Mouse (Mus musculus) midbrain, embryonic 13.5 days (tissue): ENCODE data around the gene Pyroxd2. TPM values are rescaled to one million over a fixed set of nuclear protein-coding genes. Genes with fewer than 3 reads are reported as not detected.
A peak's percentile ranks its signal among the peaks of the same experiment; 100 is the strongest.

Experiments
- ATAC-seq: fragments of 200-750 bp; cut with Nextera tagmentation; 2 replicates; pipeline ENCODE4 v1.8.0; 2017; ENCODE audit warnings: mild to moderate bottlenecking, moderate TSS enrichment, moderate library complexity
- H3K27ac ChIP-seq: fragments of 300-500 bp; sonication (generic); 2 replicates; pipeline ENCODE4 v1.5.1; 2015; ENCODE audit warnings: inconsistent platforms, mild to moderate bottlenecking, moderate library complexity
- H3K27me3 ChIP-seq: fragments of 300-500 bp; sonication (generic); 2 replicates; pipeline ENCODE4 v1.6.1; 2015; ENCODE audit warnings: mild to moderate bottlenecking, inconsistent platforms
- H3K36me3 ChIP-seq: fragments of 300-500 bp; sonication (generic); 2 replicates; pipeline ENCODE4 v1.6.1; 2015; ENCODE audit warnings: mild to moderate bottlenecking, inconsistent platforms
- H3K4me1 ChIP-seq: fragments of 300-500 bp; sonication (generic); replicated peaks from 2 replicates; pipeline ENCODE4 v1.6.1; 2015; ENCODE audit warnings: inconsistent platforms
- H3K4me2 ChIP-seq: fragments of 300-500 bp; sonication (generic); replicated peaks from 2 replicates; pipeline ENCODE4 v1.6.1; 2015; ENCODE audit warnings: moderate library complexity, mild to moderate bottlenecking, inconsistent platforms
- H3K4me3 ChIP-seq: fragments of 300-500 bp; sonication (generic); replicated peaks from 2 replicates; pipeline ENCODE4 v1.5.1; 2015; ENCODE audit warnings: mild to moderate bottlenecking, inconsistent platforms
- H3K9ac ChIP-seq: fragments of 300-500 bp; sonication (generic); replicated peaks from 2 replicates; pipeline ENCODE4 v1.6.1; 2015; ENCODE audit warnings: mild to moderate bottlenecking, inconsistent platforms
- H3K9me3 ChIP-seq: fragments of 300-500 bp; sonication (generic); 2 replicates; pipeline ENCODE4 v1.6.1; 2016; ENCODE audit warnings: mild to moderate bottlenecking, inconsistent platforms
- whole genome bisulfite sequencing: fragments of 180-500 bp; shearing (Covaris S2); methylation state at CpG from one replicate; pipeline ENCODE4 v1.1.7; 2015; 5-methylcytosine and 5-hydroxymethylcytosine counted together
- polyA plus RNA-seq: library from polyadenylated mRNA; unstranded; fragments of >200 nt; fragmentation: Nextera tagmentation; extraction: Ambion mirVana; gene quantifications from 2 replicates; pipeline ENCODE4 v1.2.1, GENCODE M21; 2015

Pyroxd2 gene
- polyA plus RNA-seq, 1 experiment from 2014 or later, result 1.6 TPM

DNA sequence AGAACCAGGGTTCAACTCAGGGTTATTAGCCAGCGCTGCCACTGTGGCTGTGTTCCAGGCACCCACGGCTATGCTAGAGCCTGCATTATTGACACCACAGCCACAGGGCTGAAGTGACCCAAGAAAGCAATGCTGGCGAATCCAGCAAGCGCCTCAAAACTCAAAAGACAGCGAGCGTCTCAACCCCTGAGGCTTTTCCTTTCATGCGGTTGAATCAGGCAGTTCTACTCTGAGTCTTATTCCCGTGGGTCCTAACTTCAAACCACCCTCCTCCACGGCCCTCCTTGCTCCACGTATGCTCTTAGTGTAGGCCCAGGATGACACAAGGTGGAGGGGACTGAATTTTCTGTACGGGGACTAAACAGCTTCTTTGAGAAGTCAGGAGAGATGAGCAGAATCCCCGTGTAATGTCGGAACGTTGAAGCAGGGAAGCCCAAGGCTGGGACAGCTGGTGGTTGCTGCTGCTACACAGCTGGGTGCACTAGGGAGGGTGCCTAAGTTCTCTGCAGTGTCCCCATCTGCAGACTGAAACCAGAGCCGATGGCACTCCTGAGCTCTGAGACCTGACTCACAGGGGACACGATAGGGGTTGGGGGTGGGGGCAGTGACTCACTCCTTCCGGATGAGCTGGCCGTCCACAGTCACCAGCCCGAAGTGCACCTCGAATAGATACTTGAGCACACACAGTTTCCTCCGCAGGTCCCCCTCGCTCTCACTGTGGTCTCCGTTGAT, 17.7 kb upstream of the Pyroxd2 start:
- 79% methylated on average over 23 of the region's 23 CpGs for WGBS
- H3K27me3 ChIP-seq, result no peaks in the 10 kb centered on the region
- ATAC-seq, result no peak

GRCm38 (mm10) chr19:42769648-42770047, 17.1 kb upstream of the Pyroxd2 start:
- no peak overlapping the region for H3K27ac ChIP-seq
- H3K36me3 ChIP-seq, result peaks cover 32% of the 10 kb centered on the region; the same call in 1 of the 2 replicates
- H3K9me3 ChIP-seq, result no peaks in the 10 kb centered on the region
- WGBS, result 95% methylated on average over 10 of the region's 10 CpGs
- no peaks in the 10 kb centered on the region for H3K27me3 ChIP-seq
- H3K4me2 ChIP-seq, result no peak overlapping the region
- H3K4me1 ChIP-seq, result 0 out of 2 replicates have a peak, but pooled peaks cover 3% of the 10 kb centered on the region
- H3K9ac ChIP-seq, result no peak overlapping the region
- no peak for ATAC-seq
- no peak overlapping the region for H3K4me3 ChIP-seq

More for the DNA sequence above, 17.7 kb upstream of the Pyroxd2 start:
- H3K9me3 ChIP-seq, result no peaks in the 10 kb centered on the region
- H3K4me2 ChIP-seq, result no peak overlapping the region
- peaks cover 29% of the 10 kb centered on the region; the same call in 1 of the 2 replicates for H3K36me3 ChIP-seq
- no peak overlapping the region for H3K4me3 ChIP-seq
- H3K9ac ChIP-seq, result no peak overlapping the region
- 0 out of 2 replicates have a peak, but pooled peaks cover 3% of the 10 kb centered on the region for H3K4me1 ChIP-seq
- no peak overlapping the region for H3K27ac ChIP-seq

GRCm38 (mm10) chr19:42767361-42767760, 14.8 kb upstream of the Pyroxd2 start:
- H3K36me3 ChIP-seq, result peaks cover 32% of the 10 kb centered on the region; the same call in 1 of the 2 replicates
- no peak overlapping the region for H3K4me2 ChIP-seq
- no peak overlapping the region for H3K9ac ChIP-seq
- 0 out of 2 replicates have a peak, but pooled peaks cover 3% of the 10 kb centered on the region for H3K4me1 ChIP-seq
- H3K9me3 ChIP-seq, result no peaks in the 10 kb centered on the region
- no peak overlapping the region for H3K4me3 ChIP-seq
- H3K27me3 ChIP-seq, result no peaks in the 10 kb centered on the region
- no peak for ATAC-seq
- WGBS, result 65% methylated on average over 8 of the region's 8 CpGs
- no peak overlapping the region for H3K27ac ChIP-seq

- H3K36me3 ChIP-seq, result peaks cover 34% of the 10 kb centered on the region; the same call in 1 of the 2 replicates
- H3K4me1 ChIP-seq, result 0 out of 2 replicates have a peak, but pooled peaks cover 3% of the 10 kb centered on the region
- no peak overlapping the region for H3K9ac ChIP-seq
- no peaks in the 10 kb centered on the region for H3K9me3 ChIP-seq
- H3K27me3 ChIP-seq, result no peaks in the 10 kb centered on the region
- ATAC-seq, result no peak
- no peak overlapping the region for H3K4me3 ChIP-seq
- H3K27ac ChIP-seq, result no peak overlapping the region
- H3K4me2 ChIP-seq, result no peak overlapping the region
- 86% methylated on average over 10 of the region's 10 CpGs for WGBS
Observed at GRCm38 (mm10) chr19:42764398-42764797, 11.8 kb upstream of the Pyroxd2 start.

DNA sequence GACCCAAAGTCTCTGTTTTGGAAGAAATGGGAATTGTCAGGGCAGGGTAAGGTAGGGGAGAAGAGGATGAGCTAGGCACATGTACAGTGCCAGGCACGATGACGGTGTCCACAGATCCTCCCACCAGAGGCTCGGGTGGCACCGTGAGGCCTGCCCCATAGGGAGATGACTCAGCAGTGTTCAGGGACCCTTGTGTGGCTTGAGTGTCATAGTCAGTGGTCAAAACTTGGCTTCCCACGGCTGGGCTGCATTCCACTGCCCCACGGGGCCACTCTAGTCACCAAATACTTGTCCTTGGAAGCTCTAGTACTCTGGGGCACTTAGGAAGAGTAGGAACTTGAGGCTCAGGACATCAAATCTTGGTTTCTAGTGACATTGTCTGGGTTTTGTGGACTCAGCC, 4.1 kb upstream of the Pyroxd2 start:
- H3K36me3 ChIP-seq, result peaks cover 7% of the 10 kb centered on the region; the same call in 1 of the 2 replicates
- H3K4me3 ChIP-seq, result no peak overlapping the region
- no peak overlapping the region for H3K4me2 ChIP-seq
- H3K27me3 ChIP-seq, result no peaks in the 10 kb centered on the region
- peaks cover 25% of the 10 kb centered on the region for H3K4me1 ChIP-seq
- ATAC-seq, result no peak
- WGBS, result 94% methylated on average over 6 of the region's 6 CpGs
- H3K9me3 ChIP-seq, result no peaks in the 10 kb centered on the region
- H3K9ac ChIP-seq, result no peak overlapping the region
- no peak overlapping the region for H3K27ac ChIP-seq

- Histone ChIP-seq H3K27ac (no peak overlapping the region), H3K4me1 (peaks cover 34% of the 10 kb centered on the region), H3K4me2 (no peak overlapping the region), H3K9ac (no peak overlapping the region), H3K9me3 (no peaks in the 10 kb centered on the region), H3K27me3 (no peaks in the 10 kb centered on the region), H3K4me3 (no peak overlapping the region), H3K36me3 (no peaks in the 10 kb centered on the region)
- 87% methylated on average over 15 of the region's 15 CpGs for WGBS
- no peak for ATAC-seq
Observed at GRCm38 (mm10) chr19:42755148-42755870, 2.7 kb upstream of the Pyroxd2 start.

DNA sequence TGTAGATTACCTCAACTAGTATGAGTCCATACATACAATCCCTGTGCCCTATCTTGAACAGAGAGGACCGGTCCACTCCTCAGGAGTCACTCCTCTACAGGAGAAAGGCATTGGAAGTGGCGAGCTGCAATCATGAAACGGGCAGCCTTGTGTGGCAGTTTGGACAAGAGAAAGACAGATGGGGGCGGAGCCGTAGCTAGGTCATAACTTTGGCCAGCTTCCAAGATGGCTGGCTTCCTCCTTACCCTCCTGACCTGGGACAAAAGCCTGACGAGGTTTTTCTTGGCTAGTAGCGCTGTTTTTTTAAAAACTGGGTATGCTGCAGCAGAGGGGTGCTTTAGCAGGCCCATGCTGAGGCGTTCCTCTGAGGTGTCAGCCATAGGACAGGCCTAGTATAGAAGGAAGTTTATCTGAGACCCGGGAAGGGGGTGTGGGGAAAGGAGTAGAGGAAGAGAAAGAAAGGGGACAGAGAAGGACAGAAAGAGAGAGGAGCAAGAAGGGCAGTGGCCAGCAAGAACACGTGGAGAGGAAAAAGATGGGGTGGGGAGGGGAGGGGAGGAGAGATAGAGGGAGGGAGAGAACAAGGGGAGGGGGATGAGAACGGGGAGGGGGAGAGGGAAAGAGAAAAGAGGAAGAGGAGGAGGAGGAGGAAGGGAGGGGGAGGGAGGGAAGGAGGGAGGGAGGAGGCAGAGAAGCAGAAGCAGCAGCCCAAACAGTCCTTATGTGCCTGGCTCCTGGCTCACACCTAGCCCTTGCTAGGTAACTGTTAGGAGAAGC, 754 bp upstream of the Pyroxd2 start:
- H3K9me3 ChIP-seq, result no peaks in the 10 kb centered on the region
- H3K27me3 ChIP-seq, result no peaks in the 10 kb centered on the region
- no peak overlapping the region for H3K4me3 ChIP-seq
- WGBS, result 32% methylated on average over 11 of the region's 11 CpGs
- ATAC-seq, result peak; percentile 46
- H3K4me2 ChIP-seq, result peak overlapping the region; percentile 54
- peak overlapping the region; percentile 57 for H3K27ac ChIP-seq
- H3K9ac ChIP-seq, result no peak overlapping the region
- H3K4me1 ChIP-seq, result peaks cover 34% of the 10 kb centered on the region
- H3K36me3 ChIP-seq, result no peaks in the 10 kb centered on the region

DNA sequence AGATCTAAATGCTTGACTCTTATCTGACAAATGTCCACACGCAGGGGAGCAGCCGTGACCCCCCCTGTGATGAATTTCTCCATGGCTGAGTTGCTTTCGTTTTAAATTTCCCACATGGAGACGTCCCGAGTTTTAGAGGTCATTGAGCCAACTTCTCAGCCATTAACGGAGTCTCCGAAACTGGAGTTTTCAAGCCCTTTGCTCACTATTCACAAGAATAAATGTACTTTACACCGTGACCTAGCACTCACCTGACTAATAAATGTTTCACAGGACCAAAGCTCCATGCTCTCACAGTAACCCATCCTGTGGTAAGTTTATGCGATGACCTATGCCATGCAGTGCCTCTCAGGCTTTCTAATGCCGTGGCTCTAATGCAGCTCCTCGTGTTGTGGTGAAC, 2.4 kb downstream of the Pyroxd2 start:
- no peak overlapping the region for H3K4me3 ChIP-seq
- no peaks in the 10 kb centered on the region for H3K9me3 ChIP-seq
- no peak overlapping the region for H3K4me2 ChIP-seq
- no peak for ATAC-seq
- H3K27me3 ChIP-seq, result 0 out of 2 replicates have a peak, but pooled peaks cover 3% of the 10 kb centered on the region
- H3K4me1 ChIP-seq, result peaks cover 34% of the 10 kb centered on the region
- no peak overlapping the region for H3K9ac ChIP-seq
- H3K27ac ChIP-seq, result no peak overlapping the region
- WGBS, result 80% methylated on average over 11 of the region's 11 CpGs
- H3K36me3 ChIP-seq, result no peaks in the 10 kb centered on the region

DNA sequence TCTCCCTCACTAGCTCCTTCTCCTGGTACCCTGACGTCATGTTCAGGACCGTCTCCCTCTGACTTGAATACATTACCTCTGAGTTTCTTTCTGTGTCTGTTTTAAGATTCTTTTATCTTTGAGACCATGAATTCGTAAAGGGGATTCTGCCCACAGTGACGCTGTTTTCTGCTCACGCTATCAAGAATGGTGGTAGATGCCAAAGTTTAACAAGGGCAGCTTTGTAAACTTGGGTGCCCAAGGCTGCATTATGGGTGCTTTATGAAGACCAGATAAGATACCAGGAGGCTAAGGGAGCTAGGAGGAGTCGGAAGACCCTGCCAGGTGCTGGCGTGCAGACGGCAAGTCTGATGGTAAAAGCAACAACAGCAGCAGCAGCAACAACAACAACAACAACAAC, 5.9 kb downstream of the Pyroxd2 start:
- Histone ChIP-seq H3K4me3 (no peak overlapping the region), H3K36me3 (no peaks in the 10 kb centered on the region), H3K27me3 (peaks cover 10% of the 10 kb centered on the region), H3K4me2 (no peak overlapping the region), H3K9me3 (no peaks in the 10 kb centered on the region), H3K9ac (no peak overlapping the region), H3K4me1 (peaks cover 16% of the 10 kb centered on the region), H3K27ac (no peak overlapping the region)
- ATAC-seq, result no peak
- WGBS, result 88% methylated on average over 8 of the region's 8 CpGs

DNA sequence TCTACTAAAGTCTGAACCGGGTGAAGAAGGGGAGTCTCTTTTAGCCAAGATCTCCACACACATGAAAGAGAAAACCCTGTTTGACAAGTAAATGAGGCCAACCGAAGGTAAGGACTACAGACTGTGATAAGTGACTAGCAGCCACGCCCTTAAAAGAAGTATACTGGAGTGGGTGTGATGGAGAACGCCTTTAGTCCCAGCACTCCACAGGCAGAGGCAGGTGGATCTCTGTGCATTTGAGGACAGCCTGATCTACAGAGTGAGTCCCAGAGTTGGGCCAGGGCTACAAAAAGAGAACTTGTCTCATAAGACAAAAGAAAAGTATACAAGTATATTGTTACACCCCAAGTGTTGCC, 6.7 kb downstream of the Pyroxd2 start:
- no peak overlapping the region for H3K4me3 ChIP-seq
- H3K27me3 ChIP-seq, result peaks cover 10% of the 10 kb centered on the region
- H3K4me1 ChIP-seq, result peaks cover 9% of the 10 kb centered on the region
- WGBS, result 83% methylated on average over 4 of the region's 4 CpGs
- no peaks in the 10 kb centered on the region for H3K9me3 ChIP-seq
- no peak overlapping the region for H3K9ac ChIP-seq
- H3K27ac ChIP-seq, result no peak overlapping the region
- no peak for ATAC-seq
- H3K4me2 ChIP-seq, result no peak overlapping the region
- no peaks in the 10 kb centered on the region for H3K36me3 ChIP-seq

DNA sequence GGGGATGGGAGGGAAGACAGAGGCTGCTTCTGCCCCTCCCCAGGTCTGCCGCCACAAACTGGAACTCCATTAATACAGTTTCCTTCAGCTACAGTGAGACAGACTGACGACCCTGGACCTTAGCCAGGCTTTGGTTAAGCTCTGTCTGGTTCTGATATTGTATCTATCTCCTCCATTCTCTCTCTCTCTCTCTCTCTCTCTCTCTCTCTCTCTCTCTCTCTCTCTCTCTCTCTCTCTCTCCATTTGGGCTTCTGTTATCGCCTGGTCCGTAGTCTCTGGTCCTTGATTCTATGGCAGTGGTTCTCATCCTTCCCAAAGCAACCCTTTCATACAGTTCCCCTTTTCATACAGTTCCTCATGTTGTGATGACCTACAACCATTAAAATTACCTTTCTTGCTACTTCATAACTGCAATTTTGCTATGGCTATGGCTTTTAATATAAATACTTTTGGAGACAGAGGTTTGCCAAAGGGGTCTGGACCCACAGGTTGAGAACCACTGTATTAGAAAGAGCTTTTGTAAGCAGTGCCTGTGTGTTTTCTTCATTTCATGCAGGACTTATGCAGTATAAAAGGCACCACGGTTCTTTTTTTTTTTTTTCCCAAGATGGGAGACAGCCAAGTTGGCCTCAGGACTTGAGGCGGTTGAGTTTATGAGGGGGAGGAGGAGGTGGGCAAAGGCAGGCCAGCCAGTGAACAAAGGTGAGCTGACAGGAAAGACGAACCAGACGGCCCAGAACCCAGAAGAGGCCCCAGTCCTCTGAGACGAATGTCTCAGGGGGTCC, 7.3 kb downstream of the Pyroxd2 start:
- no peak for ATAC-seq
- 72% methylated on average over 9 of the region's 9 CpGs for WGBS

More for the DNA sequence above, 7.3 kb downstream of the Pyroxd2 start:
- Histone ChIP-seq H3K4me2 (no peak overlapping the region), H3K4me1 (peaks cover 7% of the 10 kb centered on the region; the same call in 1 of the 2 replicates), H3K4me3 (no peak overlapping the region), H3K27me3 (peaks cover 10% of the 10 kb centered on the region), H3K27ac (no peak overlapping the region), H3K9ac (no peak overlapping the region), H3K9me3 (no peaks in the 10 kb centered on the region), H3K36me3 (no peaks in the 10 kb centered on the region)
